Mouse (Mus musculus): Measurements from ENCODE around the gene Dhh. TPM values are rescaled to one million over a fixed set of nuclear protein-coding genes. Genes with fewer than 3 reads are reported as not detected.

The Dhh gene
- total RNA-seq, 4 experiments from 2014 or later: 0.18 to 0.34 (median 0.23) TPM; not detected in 1

DNA sequence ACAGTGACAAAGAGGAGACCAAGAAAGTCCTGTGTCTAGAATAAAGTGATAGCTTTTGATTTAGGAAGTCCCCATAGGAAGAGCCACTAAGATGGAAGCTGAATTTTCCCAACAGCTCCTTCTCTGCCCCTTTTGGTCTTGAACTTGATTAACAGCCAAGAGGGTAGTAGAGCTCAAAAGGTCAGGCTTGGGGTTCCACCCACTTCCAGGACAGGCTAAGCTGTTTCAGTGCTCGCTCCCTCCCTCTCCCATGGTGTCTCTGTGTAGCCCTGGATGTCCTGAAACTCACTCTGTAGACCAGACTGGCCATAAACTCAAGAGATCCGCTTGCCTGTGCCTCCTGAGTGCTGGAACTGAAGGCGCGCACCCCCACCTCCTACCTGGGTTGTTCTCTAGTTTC is 17.7 kb upstream of the Dhh start:
- DNase-seq (ENCODE audit: low spot score in 2 of 2): no peak

- no peak for DNase-seq (ENCODE audit: low spot score in 2 of 2)
These were observed 16.6 kb upstream of the Dhh start for GRCm38 (mm10) chr15:98914903-98915302.

GRCm38 (mm10) chr15:98904692-98905091 is 6.4 kb upstream of the Dhh start:
- DNase-seq (ENCODE audit: low spot score in 2 of 2): no peak

- no peak for DNase-seq (ENCODE audit: low spot score in 2 of 2)
These were observed 4.3 kb upstream of the Dhh start for GRCm38 (mm10) chr15:98902600-98902999.

DNA sequence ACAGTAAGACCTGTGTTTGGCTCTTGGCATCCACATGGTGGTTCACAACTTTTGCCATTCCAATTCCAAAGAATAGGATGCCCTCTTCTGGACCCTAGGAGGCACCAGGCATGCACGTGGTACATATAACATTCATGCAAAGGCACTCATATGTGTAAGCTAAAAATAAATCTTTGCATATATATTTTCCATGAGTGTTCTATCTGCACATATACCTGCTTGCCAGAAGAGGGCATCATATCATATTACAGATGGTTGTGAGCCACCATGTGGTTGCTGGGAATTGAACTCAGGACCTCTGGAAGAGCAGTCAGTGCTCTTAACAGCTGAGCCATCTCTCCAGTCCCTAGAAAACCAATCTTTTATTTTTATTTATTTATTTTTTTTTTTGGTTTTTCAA is 3.2 kb upstream of the Dhh start:
- no peak for DNase-seq (ENCODE audit: low spot score in 2 of 2)

GRCm38 (mm10) chr15:98897495-98897894 is 845 bp downstream of the Dhh start:
- no peak for DNase-seq (ENCODE audit: low spot score in 2 of 2)

DNA sequence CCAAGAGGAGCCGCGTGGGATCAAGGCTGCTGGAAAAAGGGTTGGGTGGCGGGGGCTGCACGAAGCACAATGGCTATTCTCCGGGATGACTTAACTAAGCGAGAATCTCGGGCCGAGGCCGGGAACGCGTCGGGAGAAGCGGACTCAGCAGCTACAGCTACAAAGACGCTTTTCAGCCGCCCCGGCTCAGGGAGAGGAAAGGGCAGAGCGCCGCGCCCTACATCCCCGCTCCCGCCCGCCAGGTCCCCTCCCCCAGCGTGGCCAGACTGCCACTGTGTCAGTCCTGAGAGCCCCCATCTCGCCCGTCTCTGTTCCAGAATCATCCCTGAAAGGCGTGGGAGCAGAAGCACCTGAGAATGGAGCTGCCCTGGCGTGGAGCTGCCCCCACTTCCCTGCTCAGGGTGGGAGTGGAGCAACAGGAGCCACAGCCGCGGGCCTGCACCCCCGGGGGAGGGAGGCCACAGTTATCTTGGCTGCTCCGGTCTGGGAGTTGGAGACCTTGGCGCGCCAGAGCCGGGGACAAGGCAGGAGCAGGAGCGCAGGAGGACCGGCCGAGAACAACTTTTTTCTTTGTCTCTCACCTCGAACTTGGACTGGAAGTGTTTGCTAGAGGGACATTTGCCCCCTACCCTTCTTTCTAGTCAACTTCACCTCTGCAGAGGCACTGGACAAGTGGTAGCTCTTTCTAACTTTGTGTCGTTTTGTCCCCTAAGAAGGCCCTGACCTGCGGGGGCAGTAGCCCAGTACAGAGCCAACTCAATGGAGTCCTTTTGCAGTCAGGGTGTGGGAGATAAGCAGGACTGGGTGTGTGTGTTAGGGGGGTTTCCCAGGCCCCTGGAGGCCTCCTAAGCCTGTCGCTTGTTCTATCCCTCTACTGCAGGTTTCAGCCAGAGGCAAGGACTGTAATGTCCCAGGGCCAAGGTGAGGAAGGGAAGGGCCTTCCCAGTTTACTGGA is 2.4 kb downstream of the Dhh start:
- DNase-seq (ENCODE audit: low spot score in 2 of 2): no peak

- no peak for DNase-seq (ENCODE audit: low spot score in 2 of 2)
These were observed 3.4 kb downstream of the Dhh start for GRCm38 (mm10) chr15:98894746-98895634.

DNA sequence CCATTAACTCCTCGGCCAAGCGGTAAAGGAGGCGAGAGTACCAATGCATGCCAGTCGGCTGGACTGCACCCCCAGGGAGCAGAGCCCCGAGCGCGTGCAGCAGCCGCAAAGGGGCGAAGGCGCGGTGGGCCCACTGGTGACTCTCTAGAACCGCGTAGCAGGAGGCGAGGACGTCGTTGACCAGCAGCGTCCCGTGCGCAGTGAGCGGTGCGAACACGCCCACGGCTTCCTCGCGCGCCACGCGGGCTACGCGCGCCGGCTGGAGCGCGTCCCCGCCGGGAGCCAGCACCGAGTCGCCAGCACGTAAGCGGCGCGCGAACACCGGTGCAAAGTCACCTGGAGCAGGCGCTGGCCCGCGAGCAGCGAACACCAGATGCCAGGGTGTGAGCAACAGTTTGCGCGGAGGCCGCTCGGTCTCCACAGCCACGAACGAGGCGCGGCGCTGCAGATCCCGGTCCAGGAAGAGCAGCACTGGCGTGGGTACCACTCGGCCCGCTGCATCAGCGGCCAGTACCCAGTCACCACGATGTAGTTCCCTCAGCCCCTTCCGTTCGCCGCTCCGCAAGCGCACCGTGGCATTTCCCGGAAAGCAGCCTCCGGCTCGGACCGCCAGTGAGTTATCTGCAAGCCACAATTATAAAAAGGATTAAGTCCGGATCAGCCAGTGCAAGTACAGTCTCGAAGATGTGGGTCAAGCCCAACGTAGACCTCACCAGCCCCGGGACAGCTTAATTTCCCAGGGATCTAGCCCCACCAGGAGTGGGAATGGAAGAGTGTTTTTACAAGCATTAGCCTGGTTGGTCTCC is 4.2 kb downstream of the Dhh start, which contains the start of gene Rhebl1:
Gene Rhebl1, minus strand, starts transcription at position 601 of the 806 bp plus-strand sequence.
- no peak for DNase-seq (ENCODE audit: low spot score in 2 of 2)

- no peak for DNase-seq (ENCODE audit: low spot score in 2 of 2)
These were observed 5.3 kb downstream of the Dhh start for GRCm38 (mm10) chr15:98893036-98893435.

GRCm38 (mm10) chr15:98891907-98892606 is 6.3 kb downstream of the Dhh start:
- DNase-seq (ENCODE audit: low spot score in 2 of 2): peak; percentile 56 to 67

DNA sequence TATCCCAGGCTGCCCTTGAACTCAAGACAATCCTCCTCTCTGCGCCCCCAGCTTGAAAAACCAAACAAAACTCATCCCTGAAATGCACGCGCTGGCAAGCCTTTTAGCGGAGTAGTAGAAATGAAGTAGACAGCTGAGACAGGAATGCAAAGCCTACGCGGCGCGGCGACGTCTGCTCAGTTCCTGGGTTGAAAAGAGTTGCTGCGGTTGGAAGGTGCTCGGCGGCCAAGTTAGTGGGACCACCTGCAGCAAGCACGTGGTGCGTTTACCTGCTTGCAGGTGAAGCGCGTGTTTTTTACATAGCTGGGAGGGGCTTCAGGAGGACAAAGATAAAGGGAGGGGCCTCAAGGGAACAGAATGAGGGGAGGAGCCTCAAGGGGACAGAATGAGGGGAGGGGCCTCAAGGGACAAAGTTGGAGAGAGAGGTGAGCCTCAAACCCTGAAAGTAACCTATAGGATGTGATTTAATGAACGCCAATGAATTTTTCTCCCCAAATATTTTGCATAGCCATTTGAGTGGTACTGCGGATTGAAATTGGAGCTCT is 7.1 kb downstream of the Dhh start:
- no peak for DNase-seq (ENCODE audit: low spot score in 2 of 2)

DNA sequence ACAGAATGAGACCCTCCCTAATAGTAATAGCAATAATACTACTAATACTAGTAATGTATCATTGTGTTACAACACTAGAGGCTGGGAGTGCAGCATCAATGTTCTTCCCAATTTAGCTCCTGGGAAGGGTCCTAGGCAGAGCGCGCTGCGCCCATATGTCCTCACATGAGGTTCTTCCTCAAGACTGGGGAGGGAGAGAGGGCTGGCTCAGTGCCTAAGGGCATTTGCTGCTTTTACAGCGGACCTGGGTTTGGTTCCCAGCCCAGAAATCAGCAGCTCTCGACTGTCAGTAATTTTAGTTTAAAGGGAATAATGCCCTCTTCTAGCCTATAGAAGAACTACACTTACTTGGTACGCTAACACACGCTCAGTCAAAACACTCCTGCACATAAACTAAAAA is 10.8 kb downstream of the Dhh start:
- DNase-seq (ENCODE audit: low spot score in 2 of 2): no peak

GRCm38 (mm10) chr15:98886667-98887387 is 11.5 kb downstream of the Dhh start:
- DNase-seq (ENCODE audit: low spot score in 2 of 2): no peak

DNA sequence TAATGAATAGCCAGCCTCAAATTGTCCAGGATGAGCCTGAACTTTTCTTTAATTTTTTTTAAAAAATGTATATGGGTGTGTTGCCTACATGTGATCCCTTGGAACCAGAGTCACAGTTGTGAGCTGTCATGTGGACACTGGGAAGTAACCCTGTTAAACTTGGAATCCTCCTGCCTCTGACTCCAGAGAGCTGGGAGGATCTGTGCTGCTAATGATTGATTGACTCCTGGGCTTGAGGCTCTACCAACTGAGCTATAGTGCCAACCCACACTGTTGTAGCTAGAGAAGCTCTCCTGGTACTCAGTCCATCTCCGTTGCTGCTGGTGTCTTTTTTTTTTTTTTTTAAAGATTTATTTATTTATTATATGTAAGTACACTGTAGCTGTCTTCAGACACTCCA is 14.2 kb downstream of the Dhh start:
- no peak for DNase-seq (ENCODE audit: low spot score in 2 of 2)

- no peak for DNase-seq (ENCODE audit: low spot score in 2 of 2)
These were observed 14.7 kb downstream of the Dhh start for GRCm38 (mm10) chr15:98883661-98884060.

- no peak for DNase-seq (ENCODE audit: low spot score in 2 of 2)
These were observed 16.7 kb downstream of the Dhh start for GRCm38 (mm10) chr15:98881656-98882008.

DNA sequence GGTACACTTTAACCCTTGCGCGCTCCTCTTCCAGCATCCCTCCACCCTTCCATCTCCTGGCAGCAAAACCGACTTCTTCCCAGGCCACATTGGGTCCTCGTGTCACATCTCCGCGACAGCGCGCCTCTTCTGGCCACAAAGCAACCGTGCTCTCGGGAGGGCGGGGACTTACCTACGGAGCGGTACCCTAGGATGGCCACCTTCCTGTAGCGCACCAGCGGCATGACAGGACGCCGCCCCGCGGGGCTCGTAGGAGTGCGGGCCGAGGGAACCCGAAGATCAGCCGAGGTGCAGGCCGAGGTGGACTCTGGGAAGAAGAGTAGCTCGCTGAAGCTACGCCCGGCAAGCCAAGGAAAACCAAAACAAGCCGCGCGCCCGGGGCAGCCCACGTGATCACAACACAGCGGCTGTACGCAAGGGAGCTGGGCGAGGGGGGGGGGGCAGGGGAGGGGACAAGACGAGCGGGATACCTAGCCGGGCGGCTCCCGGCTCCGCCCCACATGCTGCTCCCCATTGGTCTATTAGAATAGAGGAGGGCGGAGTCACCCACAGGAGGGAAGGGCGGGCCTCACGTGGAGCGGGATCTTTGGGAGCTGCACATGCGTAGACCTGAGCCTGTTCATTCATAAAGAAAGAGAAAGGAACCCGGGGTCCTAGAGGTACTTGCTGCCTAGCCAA is 17.2 kb downstream of the Dhh start:
- DNase-seq (ENCODE audit: low spot score in 2 of 2): peak; percentile 86 to 93

- DNase-seq (ENCODE audit: low spot score in 2 of 2): no peak
These were observed 21.0 kb downstream of the Dhh start for GRCm38 (mm10) chr15:98877331-98877730.

Measured in layer of hippocampus, adult 8-10 months (tissue).